Comparison of ENCODE assay signal across 8 mouse cellular contexts in the genomic region with DNA sequence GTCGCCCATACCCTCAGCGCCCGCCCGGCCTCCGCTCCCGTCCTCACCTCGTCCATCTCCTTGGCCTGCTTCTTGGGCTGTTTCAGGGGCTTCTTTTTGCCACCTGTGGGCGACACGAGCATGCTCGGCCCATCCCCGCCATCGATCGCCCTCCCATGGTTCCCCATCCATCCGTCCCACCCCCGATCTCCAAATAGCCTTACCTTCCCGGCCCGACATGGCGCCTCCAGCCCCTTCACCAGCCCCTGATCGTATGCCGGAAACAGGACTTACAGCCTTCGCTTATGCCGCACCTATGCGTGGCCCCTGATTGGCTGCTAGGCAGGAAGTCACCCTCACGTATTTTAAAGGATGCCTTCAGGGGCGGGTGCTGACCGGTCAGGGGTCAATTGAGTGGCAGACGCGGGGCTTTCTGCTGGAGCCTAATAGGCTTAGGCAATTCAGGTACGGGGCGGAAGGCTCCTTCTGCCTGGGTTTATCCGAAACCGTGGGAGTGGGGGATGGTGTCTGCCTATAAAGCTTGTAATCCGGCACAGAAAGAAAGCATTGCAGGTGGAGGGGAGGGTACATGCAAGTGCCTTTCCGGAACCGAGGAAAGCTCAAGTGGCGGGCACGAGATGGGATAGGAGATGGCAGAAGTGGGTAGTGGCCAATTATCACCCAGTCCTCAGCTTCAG. TPM values are rescaled to one million over a fixed set of nuclear protein-coding genes. Genes with fewer than 3 reads are reported as not detected.
DNase-seq lines count a peak whose midpoint lies in the region; ATAC-seq lines count a peak whose summit lies in the region.

A gene (plus strand): TSS at position 370 of the 677 bp plus-strand sequence.
A gene (minus strand): TSS at position 464 of the 677 bp plus-strand sequence.

- H3K36me3 ChIP-seq in intestine, embryonic 16.5 days (ENCODE audit: control insufficient read depth, insufficient read depth, low read length): no peaks in the 10 kb centered on the region

- H3K4me3 ChIP-seq in intestine, embryonic 16.5 days (ENCODE audit: low read length): peak within 1 kb of the TSS; percentile 77

- H3K9ac ChIP-seq in intestine, embryonic 16.5 days (ENCODE audit: low read depth, low read length): peak within 1 kb of the TSS; percentile 83

- no peaks in the 10 kb centered on the region for H3K9me3 ChIP-seq in intestine, embryonic 16.5 days (ENCODE audit: control insufficient read depth, low read length)

- H3K27me3 ChIP-seq in intestine, embryonic 16.5 days (replicated peaks; ENCODE audit: control insufficient read depth, insufficient read depth, low read length): no peaks in the 10 kb centered on the region

- whole genome bisulfite sequencing in intestine, embryonic 16.5 days: under 1% methylated on average over 37 of the region's 37 CpGs

- peak within 1 kb of the TSS; percentile 84 for H3K27ac ChIP-seq in intestine, embryonic 16.5 days (ENCODE audit: low read length)

- peaks cover 13% of the 10 kb centered on the region; the same call in 1 of the 2 replicates for H3K4me1 ChIP-seq in intestine, embryonic 16.5 days (ENCODE audit: control insufficient read depth, insufficient read depth, low read length)

- intact Hi-C loops in gastrocnemius, postnatal 36 days (cut with DNase I): no loop called here
- intact Hi-C loops in left cerebral cortex, postnatal 25 days (cut with DNase I): no loop called here

- peak; percentile 99 for ATAC-seq in intestine, embryonic 16.5 days

- peak; percentile 93 for DNase-seq in adrenal gland, adult 2 months
- peak; percentile 93 for DNase-seq in embryo, embryonic 11 days
- DNase-seq in gastrocnemius, postnatal 36 days: peak; percentile 70 to 74
- peak; percentile 90 to 96 for DNase-seq in left cerebral cortex, postnatal 25 days (ENCODE audit: low spot score in 2 of 2)
- DNase-seq in mesoderm, embryonic 11.5 days (ENCODE audit: low read depth, low spot score): peak; percentile 92
- DNase-seq in right cerebral cortex, postnatal 25 days: peak; percentile 90
- peak; percentile 94 for DNase-seq in yolk sac, embryonic 10.5 days (ENCODE audit: low spot score)

- peak within 1 kb of the TSS; percentile 71 for H3K4me2 ChIP-seq in intestine, embryonic 16.5 days (ENCODE audit: low read depth, low read length)

RNA-seq across cellular contexts. Expression of the first gene that starts in this region (rescaled TPM):
- 10 to 100 TPM in 1 of 2 experiments, 1 to 10 TPM in 1; 9.2 to 18.9 TPM for total RNA-seq in adrenal gland, adult 2 months (2021)
- polyA plus RNA-seq in adrenal gland, adult 2 months (2012; rRNA removed): 11.4 and 12.6 TPM in 2 replicates
- total RNA-seq in gastrocnemius, postnatal 36 days (2021): 1 to 10 TPM; 5.9 to 6.6 TPM
- polyA plus RNA-seq in intestine, embryonic 16.5 days (2015; fragmentation: Nextera tagmentation; extraction: Ambion mirVana): 20.0 and 20.2 TPM in 2 replicates
- total RNA-seq in left cerebral cortex, postnatal 25 days (2021): 1 to 10 TPM; 7.2 to 8.0 TPM

RNA-seq across cellular contexts. Expression of the second gene that starts in this region (rescaled TPM):
- total RNA-seq in adrenal gland, adult 2 months (2021): 100 to 1,000 TPM; 393 to 485 TPM
- polyA plus RNA-seq in adrenal gland, adult 2 months (2012; rRNA removed): 6.9 and 9.6 TPM in 2 replicates
- total RNA-seq in gastrocnemius, postnatal 36 days (2021): 100 to 1,000 TPM; 245 to 268 TPM
- 597 and 612 TPM in 2 replicates for polyA plus RNA-seq in intestine, embryonic 16.5 days (2015; fragmentation: Nextera tagmentation; extraction: Ambion mirVana)
- total RNA-seq in left cerebral cortex, postnatal 25 days (2021): 100 to 1,000 TPM; 365 to 371 TPM

Comparison
In these comparisons a context has a peak if more than half of its experiments do, and no peak if none do; other contexts are left out.
1. Peak in every context shown above with its lines: DNase-seq, ATAC-seq, H3K4me3 ChIP-seq and H3K27ac ChIP-seq.
2. RNA of the second gene that starts in this region (polyA plus RNA-seq): 597 to 612 TPM in intestine, embryonic 16.5 days; 6.9 to 9.6 TPM in adrenal gland, adult 2 months; every median in the first group is over 10 times any median in the second.